Mouse (Mus musculus): ENCODE measurements around the gene Amh.

GRCm38 (mm10) chr10:80818599-80819281 lies 13.7 kb downstream of the Amh start:
- no peak for TF ChIP-seq CTCF (IDR thresholded peaks at IDR 0.05; ENCODE audit: low read depth, low read length)
- no peak for TF ChIP-seq POLR2A (IDR thresholded peaks at IDR 0.05; ENCODE audit: insufficient read depth, low read length)

Measured in ES-Bruce4 (cell line).